8 mouse cellular contexts compared by ENCODE assay signal in the genomic region with DNA sequence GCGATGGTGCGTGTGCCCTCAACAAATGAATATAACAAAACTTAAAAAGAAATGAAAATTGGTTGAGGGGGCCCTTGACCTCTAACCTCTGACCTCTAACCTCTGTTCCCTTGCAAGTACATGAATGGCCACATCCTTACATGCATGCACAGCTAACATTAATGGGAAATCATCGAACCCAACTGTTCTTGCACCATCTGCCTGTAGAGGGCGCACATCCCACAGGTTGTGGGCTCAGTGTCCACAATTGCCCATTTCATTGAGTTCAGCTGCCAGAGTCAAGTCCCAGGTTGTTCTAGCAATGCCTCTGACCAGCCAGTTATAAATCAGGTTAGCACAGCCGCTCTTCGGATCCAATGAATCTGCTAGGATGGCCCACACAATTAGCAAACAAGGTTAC. TPM values are rescaled to one million over a fixed set of nuclear protein-coding genes. Genes with fewer than 3 reads are reported as not detected.
A peak's percentile ranks its signal among the peaks of the same experiment; 100 is the strongest.
DNase-seq lines count a peak whose midpoint lies in the region; ATAC-seq and TF ChIP-seq lines count a peak whose summit lies in the region.

No protein-coding gene starts in this region.

- no peaks in the 10 kb centered on the region for H3K4me1 ChIP-seq in kidney, adult 2 months (ENCODE audit: control insufficient read depth, insufficient read depth, low read length)
- peaks cover 5% of the 10 kb centered on the region; the same call in 1 of the 2 replicates for H3K4me1 ChIP-seq in kidney, embryonic 16.5 days (ENCODE audit: insufficient read depth, low read length)

- H3K4me3 ChIP-seq in kidney, adult 2 months (ENCODE audit: insufficient read depth, low read depth, low read length) = no peak overlapping the region
- H3K4me3 ChIP-seq in kidney, embryonic 16.5 days (ENCODE audit: low read length) = no peak overlapping the region

- 38% methylated on average over 6 of the region's 6 CpGs for WGBS in kidney, adult 2 months
- 32% methylated on average over 6 of the region's 6 CpGs for WGBS in kidney, embryonic 16.5 days

- no peak for ATAC-seq in kidney, embryonic 16.5 days (ENCODE audit: low FRiP score, low TSS enrichment)
- ATAC-seq in neutrophil, adult 5-6 weeks (ENCODE audit: extremely low read depth, insufficient number of reproducible peaks, low FRiP score, poor library complexity, severe bottlenecking) = peak; percentile 62; the same call in 1 of the 2 replicates

- TF ChIP-seq POLR2A in kidney, adult 2 months (IDR thresholded peaks at IDR 0.05; ENCODE audit: low read depth, low read length) = no peak

- no peaks in the 10 kb centered on the region for H3K27me3 ChIP-seq in kidney, adult 2 months (replicated peaks; ENCODE audit: control insufficient read depth, insufficient read depth, low read length)
- H3K27me3 ChIP-seq in kidney, embryonic 16.5 days (ENCODE audit: insufficient read depth, low read length) = no peaks in the 10 kb centered on the region

- H3K9ac ChIP-seq in kidney, embryonic 16.5 days (replicated peaks; ENCODE audit: low read length) = no peak overlapping the region

- H3K9me3 ChIP-seq in kidney, embryonic 16.5 days (ENCODE audit: low read length) = no peaks in the 10 kb centered on the region

- no peaks in the 10 kb centered on the region for H3K36me3 ChIP-seq in kidney, adult 2 months (ENCODE audit: control insufficient read depth, insufficient read depth, low read length)
- H3K36me3 ChIP-seq in kidney, embryonic 16.5 days (ENCODE audit: insufficient read depth, low read length) = no peaks in the 10 kb centered on the region

- peak; percentile 87 for DNase-seq in kidney, adult 2 months
- peak; percentile 75 to 92 for DNase-seq in adrenal gland, adult (ENCODE audit: inconsistent age in 2 of 2, low spot score in 1 of 2)
- DNase-seq in embryo, embryonic 10 days (ENCODE audit: low spot score) = peak; percentile 94
- DNase-seq in heart, postnatal 36 days = peak; percentile 73 to 82
- DNase-seq in left cerebral cortex, postnatal 4 days = peak; percentile 77
- peak; percentile 69 for DNase-seq in thymus, postnatal 25 days

- peak; percentile 99 for TF ChIP-seq CTCF in kidney, adult 2 months (conservative IDR thresholded peaks at IDR 0.05; ENCODE audit: insufficient read depth, insufficient read length, low read depth, low read length)

- intact Hi-C loops in heart, postnatal 36 days (cut with DNase I) = loop anchor here (1.0 kb wide), 1 partner anchor 29 kb away; no protein-coding TSS in a partner anchor
- intact Hi-C loops in left cerebral cortex, postnatal 4 days (cut with DNase I) = no loop called here

- H3K27ac ChIP-seq in kidney, adult 2 months (ENCODE audit: insufficient read depth, low read depth, low read length) = no peak overlapping the region
- H3K27ac ChIP-seq in kidney, embryonic 16.5 days (ENCODE audit: low read length) = no peak overlapping the region

- H3K4me2 ChIP-seq in kidney, embryonic 16.5 days (replicated peaks; ENCODE audit: low read depth, low read length) = no peak overlapping the region

RNA-seq across cellular contexts. Expression of a gene that starts 4.5 kb away (rescaled TPM):
- 49.9 and 50.8 TPM in 2 replicates for polyA plus RNA-seq in kidney, adult 2 months (2012; rRNA removed)
- polyA plus RNA-seq in kidney, embryonic 16.5 days (2015; fragmentation: Nextera tagmentation; extraction: Ambion mirVana) = 31.8 and 33.4 TPM in 2 replicates
- total RNA-seq in heart, postnatal 36 days (2021) = 10 to 100 TPM; 87.3 to 98.6 TPM
- total RNA-seq in left cerebral cortex, postnatal 4 days (2021) = 100 to 1,000 TPM in 1 of 2 experiments, 10 to 100 TPM in 1; 98.2 to 107 TPM
- total RNA-seq in neutrophil, adult 5-6 weeks (2017) = 75.8 and 86.1 TPM in 2 replicates

RNA-seq across cellular contexts. Expression of a gene that starts 6.5 kb away (rescaled TPM):
- 16.7 and 18.8 TPM in 2 replicates for polyA plus RNA-seq in kidney, adult 2 months (2012; rRNA removed)
- 21.3 and 24.1 TPM in 2 replicates for polyA plus RNA-seq in kidney, embryonic 16.5 days (2015; fragmentation: Nextera tagmentation; extraction: Ambion mirVana)
- 1 to 10 TPM; 3.7 to 4.1 TPM for total RNA-seq in heart, postnatal 36 days (2021)
- total RNA-seq in left cerebral cortex, postnatal 4 days (2021) = 10 to 100 TPM in 1 of 2 experiments, 1 to 10 TPM in 1; 8.7 to 12.4 TPM
- not detected in 2 replicates for total RNA-seq in neutrophil, adult 5-6 weeks (2017)

RNA-seq across cellular contexts. Expression of a gene that starts 10.6 kb away (rescaled TPM):
- 0.42 and 0.48 TPM in 2 replicates for polyA plus RNA-seq in kidney, adult 2 months (2012; rRNA removed)
- 0.17 TPM in 1 of 2 replicates, not detected in the other for polyA plus RNA-seq in kidney, embryonic 16.5 days (2015; fragmentation: Nextera tagmentation; extraction: Ambion mirVana)
- total RNA-seq in heart, postnatal 36 days (2021) = not detected
- total RNA-seq in left cerebral cortex, postnatal 4 days (2021) = not detected
- total RNA-seq in neutrophil, adult 5-6 weeks (2017) = not detected in 2 replicates

RNA-seq across cellular contexts. Expression of a gene that starts 22.5 kb away (rescaled TPM):
- polyA plus RNA-seq in kidney, adult 2 months (2012; rRNA removed) = 20.0 and 22.5 TPM in 2 replicates
- polyA plus RNA-seq in kidney, embryonic 16.5 days (2015; fragmentation: Nextera tagmentation; extraction: Ambion mirVana) = 12.3 and 14.3 TPM in 2 replicates
- total RNA-seq in heart, postnatal 36 days (2021) = 10 to 100 TPM; 20.9 to 22.5 TPM
- 100 to 1,000 TPM; 166 to 200 TPM for total RNA-seq in left cerebral cortex, postnatal 4 days (2021)
- total RNA-seq in neutrophil, adult 5-6 weeks (2017) = not detected in 2 replicates

RNA-seq across cellular contexts. Expression of a gene that starts 26.8 kb away (rescaled TPM):
- polyA plus RNA-seq in kidney, adult 2 months (2012; rRNA removed) = 0.58 and 0.70 TPM in 2 replicates
- 0.19 TPM in 1 of 2 replicates, not detected in the other for polyA plus RNA-seq in kidney, embryonic 16.5 days (2015; fragmentation: Nextera tagmentation; extraction: Ambion mirVana)
- not detected for total RNA-seq in heart, postnatal 36 days (2021)
- total RNA-seq in left cerebral cortex, postnatal 4 days (2021) = not detected
- total RNA-seq in neutrophil, adult 5-6 weeks (2017) = 1.5 and 2.1 TPM in 2 replicates
